Mouse (Mus musculus) liver, adult 2 months (tissue): ENCODE measurements at regions not wholly inside any gene's neighbourhood (a gene's known extent, or its start where the extent isn't known, plus 50 kb on each side); places are given as distances from the start of the nearest gene placed in this dataset.

ENCODE experiments used
- DNase-seq: peaks from one replicate; pipeline ENCODE4 v3.0.0-alpha.2; 2011; ENCODE audit warnings: low read depth, low spot score; ENCODE audit errors: extremely low read depth
- H3K27ac ChIP-seq: fragments of 200-500 bp; replicated peaks from 2 replicates; pipeline ENCODE4 v1.5.1; 2012; ENCODE audit warnings: low read depth, mild to moderate bottlenecking, control low read depth, inconsistent platforms, low read length; ENCODE audit not compliant: insufficient read depth
- H3K27me3 ChIP-seq: fragments of 200-500 bp; 2 replicates; pipeline ENCODE4 v1.6.1; 2012; ENCODE audit warnings: mild to moderate bottlenecking, moderate library complexity, low read length, inconsistent platforms; ENCODE audit not compliant: control insufficient read depth, insufficient read depth
- H3K36me3 ChIP-seq: fragments of 200-500 bp; 2 replicates; pipeline ENCODE4 v1.6.1; 2012; ENCODE audit warnings: low read length, inconsistent platforms; ENCODE audit not compliant: control insufficient read depth, insufficient read depth
- H3K4me1 ChIP-seq: fragments of 200-500 bp; 2 replicates; pipeline ENCODE4 v1.6.1; 2011; ENCODE audit warnings: low read length; ENCODE audit not compliant: control insufficient read depth, insufficient read depth
- H3K4me3 ChIP-seq: fragments of 200-500 bp; 2 replicates; pipeline ENCODE4 v1.5.1; 2011; ENCODE audit warnings: low read depth, mild to moderate bottlenecking, control low read depth, low read length, moderate library complexity; ENCODE audit not compliant: insufficient read depth
- H3K79me2 ChIP-seq: fragments of 200-500 bp; 2 replicates; pipeline ENCODE4 v1.6.1; 2012; ENCODE audit warnings: inconsistent platforms, mild to moderate bottlenecking, low read length, moderate library complexity; ENCODE audit not compliant: control insufficient read depth, insufficient read depth
- H3K9ac ChIP-seq: fragments of 200-500 bp; 2 replicates; pipeline ENCODE4 v1.6.1; 2012; ENCODE audit warnings: low read depth, mild to moderate bottlenecking, control low read depth, inconsistent platforms, low read length
- CTCF ChIP-seq: fragments of 200-500 bp; IDR thresholded peaks from 2 replicates; pipeline ENCODE4 v1.5.1; 2011; ENCODE audit warnings: low read depth, low read length, control low read depth
- POLR2A ChIP-seq: fragments of 200-500 bp; IDR thresholded peaks from 2 replicates; pipeline ENCODE4 v1.6.1; 2011; ENCODE audit warnings: low read length, control low read depth; ENCODE audit not compliant: insufficient read depth; ENCODE audit errors: extremely low read depth
- WGBS: fragments of 180-500 bp; shearing (Covaris S2); methylation state at CpG from one replicate; pipeline ENCODE4 v1.1.7; 2018; 5-methylcytosine and 5-hydroxymethylcytosine counted together

GRCm38 (mm10) chr14:33854181-33854580, 69.2 kb upstream of the Gdf10 start:
- H3K36me3 ChIP-seq: no peaks in the 10 kb centered on the region
- H3K27me3 ChIP-seq: no peaks in the 10 kb centered on the region
- WGBS: 82% methylated on average over 6 of the region's 6 CpGs
- no peak overlapping the region for H3K4me3 ChIP-seq
- no peak for DNase-seq
- no peak overlapping the region for H3K27ac ChIP-seq
- no peak overlapping the region for H3K9ac ChIP-seq
- H3K4me1 ChIP-seq: no peaks in the 10 kb centered on the region
- no peaks in the 10 kb centered on the region for H3K79me2 ChIP-seq
- TF ChIP-seq POLR2A: no peak
- TF ChIP-seq CTCF: no peak

GRCm38 (mm10) chr14:33856992-33857391, 66.4 kb upstream of the Gdf10 start:
- Histone ChIP-seq H3K4me1 (no peaks in the 10 kb centered on the region), H3K27me3 (no peaks in the 10 kb centered on the region), H3K27ac (no peak overlapping the region), H3K36me3 (no peaks in the 10 kb centered on the region), H3K9ac (no peak overlapping the region), H3K79me2 (no peaks in the 10 kb centered on the region), H3K4me3 (no peak overlapping the region)
- DNase-seq: no peak
- TF ChIP-seq CTCF: no peak
- TF ChIP-seq POLR2A: no peak
- WGBS: 71% methylated on average over 6 of the region's 6 CpGs

- Histone ChIP-seq H3K4me1 (no peaks in the 10 kb centered on the region), H3K27me3 (no peaks in the 10 kb centered on the region), H3K36me3 (no peaks in the 10 kb centered on the region), H3K27ac (no peak overlapping the region), H3K9ac (no peak overlapping the region), H3K79me2 (no peaks in the 10 kb centered on the region), H3K4me3 (no peak overlapping the region)
- WGBS: 27% methylated on average over 1 of the region's 1 CpGs
- DNase-seq: no peak
- no peak for TF ChIP-seq CTCF
- TF ChIP-seq POLR2A: no peak
Observed at GRCm38 (mm10) chr14:33864796-33865195, 58.6 kb upstream of the Gdf10 start.

GRCm38 (mm10) chr14:33865746-33866145, 57.6 kb upstream of the Gdf10 start:
- no peaks in the 10 kb centered on the region for H3K36me3 ChIP-seq
- H3K27me3 ChIP-seq: no peaks in the 10 kb centered on the region
- H3K9ac ChIP-seq: no peak overlapping the region
- TF ChIP-seq CTCF (no peak), POLR2A (no peak)
- 80% methylated on average over 2 of the region's 2 CpGs for WGBS
- DNase-seq: no peak
- H3K27ac ChIP-seq: no peak overlapping the region
- no peaks in the 10 kb centered on the region for H3K79me2 ChIP-seq
- H3K4me3 ChIP-seq: no peak overlapping the region
- H3K4me1 ChIP-seq: no peaks in the 10 kb centered on the region

GRCm38 (mm10) chr14:33867674-33868073, 55.7 kb upstream of the Gdf10 start:
- 93% methylated on average over 3 of the region's 3 CpGs for WGBS
- Histone ChIP-seq H3K79me2 (no peaks in the 10 kb centered on the region), H3K9ac (no peak overlapping the region), H3K27me3 (no peaks in the 10 kb centered on the region), H3K36me3 (no peaks in the 10 kb centered on the region), H3K4me1 (no peaks in the 10 kb centered on the region), H3K4me3 (no peak overlapping the region), H3K27ac (no peak overlapping the region)
- TF ChIP-seq CTCF: no peak
- no peak for TF ChIP-seq POLR2A
- no peak for DNase-seq
